Mouse (Mus musculus): Measurements from ENCODE around the gene Rhot1. TPM values are rescaled to one million over a fixed set of nuclear protein-coding genes. Genes with fewer than 3 reads are reported as not detected.

Gene Rhot1
- polyA plus RNA-seq, 1 experiment from 2014 or later, result 66.9 TPM

GRCm38 (mm10) chr11:80315743-80316639 lies 107.2 kb downstream of the Rhot1 start:
- no peaks in the 10 kb centered on the region for H3K36me3 ChIP-seq (ENCODE audit: control insufficient read depth, insufficient read depth, low read length)
- peak; percentile 85 for ATAC-seq
- H3K27me3 ChIP-seq (replicated peaks; ENCODE audit: control insufficient read depth, insufficient read depth, low read length), result no peaks in the 10 kb centered on the region
- WGBS, result 22% methylated on average over 10 of the region's 10 CpGs
- no peak overlapping the region for H3K4me2 ChIP-seq (ENCODE audit: low read length)
- H3K27ac ChIP-seq (ENCODE audit: low read depth, low read length), result peak overlapping the region; percentile 29; the same call in 1 of the 2 replicates
- H3K4me1 ChIP-seq (ENCODE audit: control insufficient read depth, insufficient read depth, low read depth, low read length), result peaks cover 19% of the 10 kb centered on the region
- no peak overlapping the region for H3K9ac ChIP-seq (ENCODE audit: low read depth, low read length)
- H3K9me3 ChIP-seq (ENCODE audit: control insufficient read depth, low read length), result no peaks in the 10 kb centered on the region
- H3K4me3 ChIP-seq (ENCODE audit: low read length), result no peak overlapping the region

Other genes with a start within 250 kb of the Rhot1 start
- 37.3 and 39.9 TPM in 2 replicates for gene Utp6, start 246.6 kb upstream of the Rhot1 start, polyA plus RNA-seq (2015; fragmentation: Nextera tagmentation; extraction: Ambion mirVana)
- gene Suz12, start 215.9 kb upstream of the Rhot1 start, polyA plus RNA-seq (2015; fragmentation: Nextera tagmentation; extraction: Ambion mirVana), result 9.3 and 9.9 TPM in 2 replicates
- 12.6 and 13.8 TPM in 2 replicates for gene Crlf3, start 128.0 kb upstream of the Rhot1 start, polyA plus RNA-seq (2015; fragmentation: Nextera tagmentation; extraction: Ambion mirVana)
- gene Atad5, start 119.6 kb upstream of the Rhot1 start, polyA plus RNA-seq (2015; fragmentation: Nextera tagmentation; extraction: Ambion mirVana), result 4.3 and 4.4 TPM in 2 replicates
- gene Tefm, start 66.8 kb upstream of the Rhot1 start, polyA plus RNA-seq (2015; fragmentation: Nextera tagmentation; extraction: Ambion mirVana), result 21.0 and 22.0 TPM in 2 replicates
- gene Adap2, start 54.9 kb upstream of the Rhot1 start, polyA plus RNA-seq (2015; fragmentation: Nextera tagmentation; extraction: Ambion mirVana), result 4.0 and 4.1 TPM in 2 replicates
- gene Rnf135, start 25.2 kb upstream of the Rhot1 start, polyA plus RNA-seq (2015; fragmentation: Nextera tagmentation; extraction: Ambion mirVana), result 4.6 and 4.9 TPM in 2 replicates
- gene Rhbdl3, start 91.9 kb downstream of the Rhot1 start, polyA plus RNA-seq (2015; fragmentation: Nextera tagmentation; extraction: Ambion mirVana), result 4.2 and 4.7 TPM in 2 replicates
- 36.9 and 41.1 TPM in 2 replicates for gene 5730455P16Rik, start 169.0 kb downstream of the Rhot1 start, polyA plus RNA-seq (2015; fragmentation: Nextera tagmentation; extraction: Ambion mirVana)
- gene Zfp207, start 174.3 kb downstream of the Rhot1 start, polyA plus RNA-seq (2015; fragmentation: Nextera tagmentation; extraction: Ambion mirVana), result 159 and 176 TPM in 2 replicates
- 272 and 275 TPM in 2 replicates for gene Psmd11, start 219.6 kb downstream of the Rhot1 start, polyA plus RNA-seq (2015; fragmentation: Nextera tagmentation; extraction: Ambion mirVana)